17 mouse cellular contexts compared by ENCODE assay signal in the genomic region with DNA sequence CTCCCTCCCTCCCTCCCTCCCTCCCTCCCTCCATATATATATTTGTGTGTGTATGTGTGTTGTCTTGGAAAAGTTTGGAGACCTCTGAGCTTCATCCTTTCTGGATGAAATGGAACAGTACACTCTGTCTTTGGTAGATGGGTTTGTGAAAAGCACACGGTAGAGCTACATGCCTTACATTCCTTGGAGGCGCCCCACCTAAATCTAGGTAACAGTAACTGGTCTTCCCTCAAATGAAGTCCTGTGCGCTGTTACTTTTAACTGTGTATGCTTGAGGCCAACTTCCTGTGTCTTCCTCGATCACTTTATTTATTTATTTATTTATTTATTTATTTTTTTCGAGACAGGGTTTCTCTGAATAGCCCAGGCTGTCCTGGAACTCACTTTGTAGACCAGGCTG.
DNase-seq lines count a peak whose midpoint lies in the region.
"Had no signal": no experiment of that assay in that cellular context is flagged by ENCODE, and none has a peak within 500 bp of the region (broad histone marks: within the 10 kb centered on the region; RNA-seq: fewer than 3 reads in every experiment).

No protein-coding gene starts in this region.

- DNase-seq in R1 (ENCODE audit: low read depth, low spot score) (peak; percentile 85), ZHBTc4 (ENCODE audit: low read depth, low spot score) (peak; percentile 63)
- no peak for DNase-seq in T-cell, adult 2 months (ENCODE audit: low spot score)
- no peak for DNase-seq in testis, postnatal 10 days (ENCODE audit: low spot score)
- DNase-seq: adrenal gland, adult 2 months; adrenal gland, adult 8-10 months; adrenal gland, postnatal 10 days; adrenal gland, postnatal 14 days; adrenal gland, postnatal 25 days; adrenal gland, postnatal 36 days; B cell, adult 2 months; cerebellum, adult 11 months; cerebellum, adult 11-12 months; cerebellum, adult 18-20 months; cerebellum, adult 2 months; cerebellum, adult 8-10 months; cerebellum, adult 9-10 months had no signal

Comparison
In these comparisons a context has a peak if more than half of its experiments do, and no peak if none do; other contexts are left out.
1. DNase-seq: peak in R1 (single experiment) and ZHBTc4 (single experiment); none in T-cell, adult 2 months (single experiment) and testis, postnatal 10 days (single experiment).